Mouse (Mus musculus): ENCODE measurements around the gene Mylip.

The Mylip gene

DNA sequence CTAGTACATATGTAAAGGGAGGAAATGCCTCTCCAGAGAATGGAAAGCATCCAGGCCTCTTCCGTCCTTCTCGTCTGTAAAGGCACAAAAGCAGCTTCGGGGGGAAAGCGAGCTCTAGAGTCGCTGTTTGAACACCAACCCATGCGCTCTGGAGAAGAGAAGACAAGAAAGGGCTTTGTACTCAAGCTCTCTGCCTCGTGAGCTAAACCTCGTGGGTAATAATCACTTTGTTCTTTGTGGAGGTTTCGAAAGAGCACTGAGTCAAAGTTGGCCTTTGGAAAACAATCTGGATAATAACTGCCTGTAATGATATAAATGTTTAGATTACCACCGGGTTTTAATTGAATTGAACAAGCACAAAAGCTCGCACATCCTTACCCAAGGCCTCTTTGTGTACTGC is 39.7 kb downstream of the Mylip start:
- DNase-seq (ENCODE audit: low read depth, low spot score): no peak

DNA sequence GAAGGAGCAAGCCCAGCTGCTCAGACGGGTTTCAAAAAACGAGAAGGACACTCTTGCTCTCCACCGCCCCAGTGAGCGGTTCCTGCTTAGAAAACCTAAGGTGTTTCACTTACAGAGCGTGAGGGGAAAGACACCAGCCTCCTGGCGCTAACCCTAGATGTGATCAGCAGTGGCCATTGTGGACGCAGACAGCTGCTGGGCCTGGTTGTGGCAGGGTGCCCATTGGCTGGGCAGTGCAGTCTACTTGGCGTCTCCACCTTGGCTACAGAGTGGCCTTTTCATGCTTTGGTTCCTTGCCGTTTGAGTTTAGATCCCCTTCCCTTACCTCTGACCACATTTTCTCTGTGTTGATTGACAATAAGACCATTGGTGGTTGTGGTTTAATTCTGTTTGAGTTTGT is 47.6 kb downstream of the Mylip start:
- DNase-seq (ENCODE audit: low read depth, low spot score): peak; percentile 38

GRCm38 (mm10) chr13:45438853-45439252 is 49.3 kb downstream of the Mylip start:
- no peak for DNase-seq (ENCODE audit: low read depth, low spot score)

- no peak for DNase-seq (ENCODE audit: low read depth, low spot score)
Observed at GRCm38 (mm10) chr13:45440226-45440625, 50.7 kb downstream of the Mylip start.

DNA sequence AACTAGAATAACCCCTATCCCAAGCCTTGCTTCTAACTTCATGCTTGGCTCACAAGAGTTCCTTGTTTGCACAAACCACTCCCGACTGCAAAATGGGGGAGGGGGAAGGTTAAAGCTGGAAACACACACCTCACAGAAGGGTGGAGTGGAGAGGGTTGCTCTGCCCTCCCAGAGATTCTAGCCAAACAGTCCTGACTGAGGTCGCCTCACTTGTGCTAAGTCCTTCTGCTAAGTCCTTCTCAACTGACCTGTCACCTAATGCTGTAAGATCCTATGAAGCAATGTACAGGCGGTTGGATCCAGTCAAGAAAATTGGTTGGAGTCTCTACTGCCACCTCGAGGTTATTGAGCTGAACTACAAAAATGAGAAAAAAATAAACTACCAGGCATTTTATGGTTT is 52.9 kb downstream of the Mylip start:
- peak; percentile 65 for DNase-seq (ENCODE audit: low read depth, low spot score)

DNA sequence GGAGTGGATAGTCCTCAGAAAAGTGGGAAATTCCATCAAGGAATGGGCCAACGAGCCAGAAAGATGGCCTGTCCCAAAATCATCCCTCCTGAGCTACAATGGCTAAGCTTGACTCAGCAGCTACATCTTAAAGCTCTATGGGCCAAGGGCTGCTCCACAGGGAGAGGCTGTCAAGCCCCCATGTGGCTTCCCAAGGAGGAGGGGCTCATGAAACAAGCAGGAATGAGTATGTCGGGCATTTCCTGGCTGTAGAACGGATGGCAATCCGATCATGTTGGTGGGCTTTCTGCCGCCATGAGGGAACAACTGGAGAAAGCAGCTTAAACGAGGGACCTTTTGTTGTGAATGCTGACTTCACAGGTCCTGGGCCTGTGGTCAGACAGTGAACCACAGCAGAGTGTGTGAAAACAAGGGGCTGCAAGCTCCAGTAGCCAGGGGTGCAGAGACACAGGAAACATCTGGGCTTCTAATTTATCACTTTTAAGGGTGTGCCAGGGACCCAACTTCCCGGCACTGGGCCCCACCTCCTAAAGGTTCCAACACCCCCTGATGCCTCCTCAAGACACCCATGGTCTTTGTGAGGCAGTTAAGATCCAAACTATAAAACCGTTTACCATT is 53.5 kb downstream of the Mylip start:
- DNase-seq (ENCODE audit: low read depth, low spot score): peak; percentile 38

DNA sequence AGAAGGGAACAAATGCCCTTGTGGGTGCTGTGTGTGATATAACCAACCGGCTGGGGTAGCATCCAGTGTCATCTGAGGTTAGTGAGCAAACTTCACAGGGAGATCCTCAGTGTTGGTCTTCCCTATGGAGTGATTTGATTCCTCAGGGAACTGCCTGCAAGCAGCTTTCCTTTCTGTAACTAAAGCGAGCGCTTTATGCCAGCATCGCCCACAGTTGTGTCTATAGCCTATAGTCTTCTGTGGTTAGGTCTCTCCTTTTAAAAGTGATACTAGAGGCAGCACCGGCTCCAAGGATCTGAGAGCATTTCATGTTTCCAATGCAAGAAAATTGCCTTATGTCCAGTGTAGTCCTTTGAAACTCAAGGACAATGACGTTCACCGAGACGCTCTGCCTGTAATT is 54.7 kb downstream of the Mylip start:
- DNase-seq (ENCODE audit: low read depth, low spot score): no peak

- no peak for DNase-seq (ENCODE audit: low read depth, low spot score)
Observed at GRCm38 (mm10) chr13:45444652-45445051, 55.1 kb downstream of the Mylip start.

GRCm38 (mm10) chr13:45446636-45447035 is 57.1 kb downstream of the Mylip start:
- no peak for DNase-seq (ENCODE audit: low read depth, low spot score)

- no peak for DNase-seq (ENCODE audit: low read depth, low spot score)
Observed at GRCm38 (mm10) chr13:45452437-45452836, 62.9 kb downstream of the Mylip start.

DNA sequence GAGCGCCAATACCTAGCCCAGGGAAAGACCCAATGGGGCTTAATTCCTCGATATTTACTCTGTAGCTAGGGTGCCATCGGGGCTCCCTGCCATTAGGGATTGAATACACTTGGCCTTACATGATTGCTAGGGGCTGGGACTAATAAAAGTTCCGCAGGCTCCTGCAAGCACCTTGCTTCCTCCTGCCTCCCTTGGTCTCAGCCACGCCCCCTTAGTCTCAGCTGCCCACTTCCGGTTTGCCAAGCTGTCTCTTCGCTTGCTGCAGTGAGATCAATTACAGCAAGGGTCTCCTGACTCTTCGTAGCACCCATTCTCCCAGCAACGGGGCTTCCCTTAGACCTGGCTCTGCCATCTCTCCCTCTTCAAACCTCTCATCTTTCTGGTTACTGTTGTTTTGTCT is 63.5 kb downstream of the Mylip start:
- no peak for DNase-seq (ENCODE audit: low read depth, low spot score)

- no peak for DNase-seq (ENCODE audit: low read depth, low spot score)
Observed at GRCm38 (mm10) chr13:45454044-45454443, 64.5 kb downstream of the Mylip start.

- no peak for DNase-seq (ENCODE audit: low read depth, low spot score)
Observed at GRCm38 (mm10) chr13:45454641-45455040, 65.1 kb downstream of the Mylip start.

- DNase-seq (ENCODE audit: low read depth, low spot score): no peak
Observed at GRCm38 (mm10) chr13:45455108-45455861, 65.7 kb downstream of the Mylip start.

- no peak for DNase-seq (ENCODE audit: low read depth, low spot score)
Observed at GRCm38 (mm10) chr13:45455862-45456192, 66.3 kb downstream of the Mylip start.

- DNase-seq (ENCODE audit: low read depth, low spot score): no peak
Observed at GRCm38 (mm10) chr13:45457459-45457858, 67.9 kb downstream of the Mylip start.

GRCm38 (mm10) chr13:45460177-45460576 is 70.6 kb downstream of the Mylip start:
- DNase-seq (ENCODE audit: low read depth, low spot score): peak; percentile 44

- DNase-seq (ENCODE audit: low read depth, low spot score): no peak
Observed at GRCm38 (mm10) chr13:45461370-45461958, 71.9 kb downstream of the Mylip start.
